Mouse (Mus musculus) G1E (cell line): ENCODE data around the gene Cln6.
"Not testable (repeated sequence)": the region's sequence is repeated elsewhere in the genome, so short reads cannot be mapped to it uniquely, and the experiment has no call there.

Experiments
- CTCF ChIP-seq: IDR thresholded peaks from 2 replicates; pipeline ENCODE4 v1.5.1; 2012; ENCODE audit warnings: low read depth, low read length, inconsistent platforms, mixed read lengths
- GATA1 ChIP-seq: IDR thresholded peaks from 2 replicates; pipeline ENCODE4 v1.6.1; 2012; ENCODE audit warnings: borderline replicate concordance, low read length, inconsistent platforms, mixed read lengths

- TF ChIP-seq CTCF, GATA1: not testable (repeated sequence)
Observed at GRCm38 (mm10) chr9:62799218-62799617, 39.4 kb upstream of the Cln6 start.
